Mouse (Mus musculus) mouse embryonic stem cell (cell line): ENCODE measurements at regions not wholly inside any gene's neighbourhood (a gene's known extent, or its start where the extent isn't known, plus 50 kb on each side); places are given as distances from the start of the nearest gene placed in this dataset.

Experiments
- in situ Hi-C, 2 experiments: fragments of 300-500 bp; cut with MboI; formaldehyde crosslinking; loops; 1 replicate in 1 of 2; 3 replicates in 1 of 2; pipeline ENCODE4 v1.14.3; 2019 to 2020; ENCODE audit warnings: low sequenced_read_pairs in 2 of 2, low pct_unique_long_range_greater_than_20kb in 1 of 2, mixed read lengths in 1 of 2; ENCODE audit not compliant: unreplicated experiment in 1 of 2

- in situ Hi-C loops, result no loop called here
These were observed 104.6 kb downstream of the Ngf start for GRCm38 (mm10) chr3:102574320-102574719.

- in situ Hi-C loops, result no loop called here
These were observed 107.2 kb downstream of the Ngf start for GRCm38 (mm10) chr3:102576896-102577295.

GRCm38 (mm10) chr3:102581830-102582229 lies 112.1 kb downstream of the Ngf start:
- in situ Hi-C loops, result no loop called here

- in situ Hi-C loops, result no loop called here
These were observed 115.4 kb downstream of the Ngf start for GRCm38 (mm10) chr3:102585136-102585535.

- in situ Hi-C loops, result no loop called here
These were observed 116.5 kb downstream of the Ngf start for GRCm38 (mm10) chr3:102586221-102586620.

- in situ Hi-C loops, result no loop called here
These were observed 122.3 kb downstream of the Ngf start for GRCm38 (mm10) chr3:102592041-102592440.

- in situ Hi-C loops, result no loop called here
These were observed 127.3 kb downstream of the Ngf start for GRCm38 (mm10) chr3:102596944-102597551.

GRCm38 (mm10) chr3:102599061-102599460 lies 129.3 kb downstream of the Ngf start:
- in situ Hi-C loops, result no loop called here

GRCm38 (mm10) chr3:102602766-102603165 lies 131.6 kb upstream of the Tspan2 start:
- in situ Hi-C loops, result no loop called here

GRCm38 (mm10) chr3:102605284-102605683 lies 129.0 kb upstream of the Tspan2 start:
- in situ Hi-C loops, result no loop called here

GRCm38 (mm10) chr3:102610970-102611369 lies 123.4 kb upstream of the Tspan2 start:
- in situ Hi-C loops, result no loop called here

- in situ Hi-C loops, result no loop called here
These were observed 122.6 kb upstream of the Tspan2 start for GRCm38 (mm10) chr3:102611398-102612366.

GRCm38 (mm10) chr3:102619666-102620377 lies 114.5 kb upstream of the Tspan2 start:
- in situ Hi-C loops, result no loop called here

- in situ Hi-C loops, result no loop called here
These were observed 98.3 kb upstream of the Tspan2 start for GRCm38 (mm10) chr3:102636076-102636475.

- in situ Hi-C loops, result no loop called here
These were observed 97.7 kb upstream of the Tspan2 start for GRCm38 (mm10) chr3:102636674-102637073.

GRCm38 (mm10) chr3:102644276-102644940 lies 89.9 kb upstream of the Tspan2 start:
- in situ Hi-C loops, result no loop called here

- in situ Hi-C loops, result no loop called here
These were observed 85.9 kb upstream of the Tspan2 start for GRCm38 (mm10) chr3:102648450-102648849.

- in situ Hi-C loops, result no loop called here
These were observed 79.4 kb upstream of the Tspan2 start for GRCm38 (mm10) chr3:102654962-102655361.

GRCm38 (mm10) chr3:102657116-102657515 lies 77.2 kb upstream of the Tspan2 start:
- in situ Hi-C loops, result no loop called here
